Mouse (Mus musculus) E14TG2a.4 (cell line): ENCODE data around the gene Glis3.

Source experiments
- H3K27me3 ChIP-seq: 2 replicates; pipeline ENCODE4 v1.6.1; 2014; ENCODE audit warnings: low read length, control low read depth; ENCODE audit not compliant: insufficient read depth
- H3K36me3 ChIP-seq: 2 replicates; pipeline ENCODE4 v1.6.1; 2014; ENCODE audit warnings: low read length, control low read depth; ENCODE audit not compliant: insufficient read depth
- H3K4me1 ChIP-seq: replicated peaks from 2 replicates; pipeline ENCODE4 v1.6.1; 2014; ENCODE audit warnings: low read depth, low read length, control low read depth
- H3K4me3 ChIP-seq: replicated peaks from 2 replicates; pipeline ENCODE4 v1.5.1; 2014; ENCODE audit warnings: mild to moderate bottlenecking, low read length
- H3K9me3 ChIP-seq: 2 replicates; pipeline ENCODE4 v1.6.1; 2014; ENCODE audit warnings: low read length, control low read depth
- CTCF ChIP-seq: conservative IDR thresholded peaks from 2 replicates; pipeline ENCODE4 v1.5.1; 2014; ENCODE audit warnings: low read length
- NANOG ChIP-seq: IDR thresholded peaks from 2 replicates; pipeline ENCODE4 v1.6.1; 2014; ENCODE audit warnings: borderline replicate concordance, low read length, mixed read lengths
- POU5F1 ChIP-seq: IDR thresholded peaks from 2 replicates; pipeline ENCODE4 v1.6.1; 2014; ENCODE audit warnings: low read length, borderline replicate concordance

Glis3 gene

DNA sequence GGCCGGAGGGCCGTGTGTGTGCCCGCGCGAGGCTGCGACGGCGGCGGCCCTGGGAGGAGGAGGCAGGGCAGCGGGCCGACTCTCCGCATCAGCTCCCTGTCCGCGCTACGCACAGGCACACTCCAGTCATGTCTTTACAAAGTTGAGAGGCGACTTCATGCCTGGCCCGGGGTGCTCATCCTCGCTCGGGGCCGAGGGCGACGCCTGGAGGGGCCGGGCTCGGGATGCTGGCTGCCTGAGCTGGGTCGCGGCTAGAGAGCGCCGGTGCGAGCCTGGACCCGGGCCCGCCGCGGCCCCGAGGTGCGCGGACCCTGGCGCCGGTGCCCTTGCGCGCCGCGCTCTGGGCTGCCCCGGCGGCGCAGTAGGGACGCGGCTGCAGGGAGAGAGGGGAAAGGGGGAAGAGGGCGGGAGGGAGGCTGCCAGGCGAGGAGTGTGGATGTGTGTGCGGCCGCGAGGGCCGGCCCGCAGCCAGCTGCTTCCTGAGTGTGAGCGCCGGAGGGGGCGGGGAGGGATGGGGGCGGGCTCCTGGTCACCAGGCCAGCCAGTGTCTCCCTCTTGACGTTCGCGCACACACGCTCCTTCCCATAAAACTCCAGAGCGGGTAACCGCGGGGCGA lies at the start of gene Glis3:
TSS of gene Glis3 (minus strand) at position 302 of the 616 bp plus-strand sequence.
- no peaks in the 10 kb centered on the region for H3K9me3 ChIP-seq

GRCm38 (mm10) chr19:28726161-28726880 lies 46.4 kb upstream of the Glis3 start:
- Histone ChIP-seq H3K36me3 (no peaks in the 10 kb centered on the region), H3K4me3 (no peak overlapping the region), H3K27me3 (no peaks in the 10 kb centered on the region; the same call in 1 of the 2 replicates), H3K4me1 (peaks cover 9% of the 10 kb centered on the region; the same call in 1 of the 2 replicates), H3K9me3 (peaks cover 2% of the 10 kb centered on the region; the same call in 1 of the 2 replicates)
- TF ChIP-seq CTCF (peak; percentile 95), POU5F1 (no peak)

More for the DNA sequence above, at the start of gene Glis3:
- H3K36me3 ChIP-seq = no peaks in the 10 kb centered on the region
- peaks cover 56% of the 10 kb centered on the region for H3K27me3 ChIP-seq
- TF ChIP-seq NANOG (no peak), CTCF (no peak), POU5F1 (no peak)
- peaks cover 44% of the 10 kb centered on the region for H3K4me1 ChIP-seq
- peak within 1 kb of the TSS; percentile 82 for H3K4me3 ChIP-seq

GRCm38 (mm10) chr19:28724641-28725040 lies 44.8 kb upstream of the Glis3 start:
- Histone ChIP-seq H3K4me3 (no peak overlapping the region), H3K4me1 (peaks cover 9% of the 10 kb centered on the region; the same call in 1 of the 2 replicates), H3K9me3 (peaks cover 16% of the 10 kb centered on the region), H3K27me3 (no peaks in the 10 kb centered on the region), H3K36me3 (no peaks in the 10 kb centered on the region)
- no peak for TF ChIP-seq CTCF
- TF ChIP-seq POU5F1 = no peak
- TF ChIP-seq NANOG = no peak

DNA sequence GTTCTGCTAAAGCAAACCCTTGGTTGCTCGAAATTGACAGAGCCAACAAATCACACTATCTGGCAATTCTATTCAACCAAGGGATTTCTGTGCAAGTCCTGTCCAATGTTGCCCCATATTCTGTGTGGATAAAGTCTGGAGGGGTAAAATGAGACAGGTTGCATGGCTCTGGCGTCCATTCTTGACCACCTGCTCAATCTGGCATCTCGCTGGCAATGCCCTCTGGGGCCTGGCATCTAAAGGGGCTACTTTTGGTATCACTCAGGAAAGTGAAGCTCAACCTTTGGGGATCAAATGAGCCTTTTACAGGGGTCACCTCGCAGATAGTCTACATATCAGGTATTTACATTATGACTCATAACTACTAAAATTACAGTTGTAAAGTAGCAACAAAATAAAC lies 42.7 kb upstream of the Glis3 start:
- peaks cover 10% of the 10 kb centered on the region; the same call in 1 of the 2 replicates for H3K4me1 ChIP-seq

DNA sequence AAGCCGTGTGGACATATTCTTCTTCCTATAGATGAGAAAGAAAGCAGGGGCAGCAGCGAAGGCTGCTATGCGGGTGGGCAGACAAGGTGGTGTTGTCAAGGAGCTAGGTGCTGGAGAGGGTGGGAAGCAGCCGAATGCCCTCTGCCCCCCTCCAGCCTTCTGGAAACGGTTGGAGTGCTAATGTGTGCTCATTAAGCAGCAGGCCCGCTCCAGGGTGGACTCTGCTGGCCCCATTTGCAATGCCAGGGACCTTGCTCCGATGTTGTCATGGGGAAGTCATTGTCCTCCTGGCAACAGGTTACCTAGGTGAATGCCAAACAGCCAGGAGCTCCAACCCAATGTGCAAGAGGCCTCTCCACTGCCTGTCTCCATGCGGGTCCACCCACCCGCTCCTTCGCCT lies 42.0 kb upstream of the Glis3 start:
- H3K4me3 ChIP-seq = no peak overlapping the region
- TF ChIP-seq NANOG (no peak), POU5F1 (no peak), CTCF (no peak)

More for the DNA sequence above, 42.7 kb upstream of the Glis3 start:
- Histone ChIP-seq H3K36me3 (no peaks in the 10 kb centered on the region), H3K4me3 (no peak overlapping the region), H3K27me3 (no peaks in the 10 kb centered on the region), H3K9me3 (peaks cover 24% of the 10 kb centered on the region)
- TF ChIP-seq NANOG (no peak), POU5F1 (no peak), CTCF (no peak)

GRCm38 (mm10) chr19:28720016-28720415 lies 40.1 kb upstream of the Glis3 start:
- Histone ChIP-seq H3K9me3 (peaks cover 24% of the 10 kb centered on the region), H3K27me3 (no peaks in the 10 kb centered on the region), H3K4me1 (peaks cover 11% of the 10 kb centered on the region; the same call in 1 of the 2 replicates), H3K4me3 (no peak overlapping the region), H3K36me3 (no peaks in the 10 kb centered on the region)
- TF ChIP-seq CTCF (no peak), NANOG (peak; percentile 76; the same call in 1 of the 2 replicates), POU5F1 (no peak)

More for the DNA sequence above, 42.0 kb upstream of the Glis3 start:
- peaks cover 12% of the 10 kb centered on the region; the same call in 1 of the 2 replicates for H3K4me1 ChIP-seq
- no peaks in the 10 kb centered on the region for H3K36me3 ChIP-seq
- peaks cover 24% of the 10 kb centered on the region for H3K9me3 ChIP-seq
- H3K27me3 ChIP-seq = no peaks in the 10 kb centered on the region

- Histone ChIP-seq H3K27me3 (no peaks in the 10 kb centered on the region), H3K9me3 (peaks cover 17% of the 10 kb centered on the region), H3K4me3 (no peak overlapping the region), H3K36me3 (no peaks in the 10 kb centered on the region), H3K4me1 (0 out of 2 replicates have a peak, but pooled peaks cover 3% of the 10 kb centered on the region)
- no peak for TF ChIP-seq POU5F1
- no peak for TF ChIP-seq NANOG
- no peak for TF ChIP-seq CTCF
Observed at GRCm38 (mm10) chr19:28714674-28715073, 34.8 kb upstream of the Glis3 start.

DNA sequence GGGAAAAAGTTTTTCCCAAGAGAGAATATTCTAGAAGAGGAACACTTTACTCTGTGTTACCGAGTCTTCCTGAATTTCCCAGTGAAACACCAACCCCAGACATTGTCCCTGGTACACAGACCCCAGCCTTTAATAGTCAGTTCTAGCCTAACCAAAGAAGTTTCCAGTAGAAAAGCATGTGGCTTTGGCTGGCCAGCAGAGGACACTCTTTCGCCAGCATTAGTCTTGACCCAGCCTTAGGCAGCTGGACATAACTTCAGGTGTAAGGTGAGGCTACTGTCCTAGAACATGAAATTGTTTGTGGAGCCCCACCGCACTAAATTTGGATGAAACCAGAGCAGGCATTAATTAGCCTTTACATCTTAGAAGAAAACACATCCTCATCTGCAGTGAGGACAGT lies 17.8 kb upstream of the Glis3 start:
- Histone ChIP-seq H3K27me3 (peaks cover 10% of the 10 kb centered on the region; the same call in 1 of the 2 replicates), H3K9me3 (no peaks in the 10 kb centered on the region), H3K4me3 (no peak overlapping the region), H3K4me1 (no peaks in the 10 kb centered on the region), H3K36me3 (no peaks in the 10 kb centered on the region)
- TF ChIP-seq NANOG = no peak
- no peak for TF ChIP-seq POU5F1
- TF ChIP-seq CTCF = 0 out of 2 replicates have a peak, but pooled peaks have one; percentile 7
